Mouse (Mus musculus) lung, postnatal 0 days (tissue): ENCODE measurements around the gene Cabcoco1. TPM values are rescaled to one million over a fixed set of nuclear protein-coding genes. Genes with fewer than 3 reads are reported as not detected.

Source experiments
- ATAC-seq: fragments of 200-750 bp; cut with Nextera tagmentation; 2 replicates; pipeline ENCODE4 v1.8.0; 2017; ENCODE audit warnings: moderate library complexity
- DNase-seq: peaks from one replicate; pipeline ENCODE4 v3.0.0-alpha.2; 2016; ENCODE audit warnings: low spot score
- H3K27ac ChIP-seq: fragments of 300-500 bp; sonication (generic); 2 replicates; pipeline ENCODE4 v1.5.1; 2014; ENCODE audit warnings: antibody characterized with exemption, mild to moderate bottlenecking, low read length, mixed read lengths
- H3K27me3 ChIP-seq: fragments of 300-500 bp; sonication (generic); replicated peaks from 2 replicates; pipeline ENCODE4 v1.6.1; 2014; ENCODE audit warnings: low read length, mixed read lengths; ENCODE audit not compliant: insufficient read depth
- H3K36me3 ChIP-seq: fragments of 300-500 bp; sonication (generic); 2 replicates; pipeline ENCODE4 v1.6.1; 2014; ENCODE audit warnings: low read length, mixed read lengths; ENCODE audit not compliant: insufficient read depth
- H3K4me1 ChIP-seq: fragments of 300-500 bp; sonication (generic); 2 replicates; pipeline ENCODE4 v1.6.1; 2014; ENCODE audit warnings: antibody characterized with exemption, low read depth, low read length, mixed read lengths; ENCODE audit not compliant: insufficient read depth
- H3K4me2 ChIP-seq: fragments of 300-500 bp; sonication (generic); replicated peaks from 2 replicates; pipeline ENCODE4 v1.6.1; 2014; ENCODE audit warnings: low read depth, mild to moderate bottlenecking, low read length, moderate library complexity, mixed read lengths
- H3K4me3 ChIP-seq: fragments of 300-500 bp; sonication (generic); 2 replicates; pipeline ENCODE4 v1.5.1; 2014; ENCODE audit warnings: low read depth, low read length
- H3K9ac ChIP-seq: fragments of 300-500 bp; sonication (generic); replicated peaks from 2 replicates; pipeline ENCODE4 v1.6.1; 2014; ENCODE audit warnings: low read depth, mild to moderate bottlenecking
- H3K9me3 ChIP-seq: fragments of 300-500 bp; sonication (generic); 2 replicates; pipeline ENCODE4 v1.6.1; 2016; ENCODE audit warnings: low read length, mixed read lengths
- CTCF ChIP-seq: IDR thresholded peaks from 2 replicates; pipeline ENCODE4 v1.5.1; 2016; ENCODE audit warnings: antibody characterized with exemption, mild to moderate bottlenecking
- EP300 ChIP-seq: IDR thresholded peaks from 2 replicates; pipeline ENCODE4 v1.6.1; 2016; ENCODE audit warnings: antibody characterized with exemption, mild to moderate bottlenecking, control low read depth
- WGBS: fragments of 180-500 bp; shearing (Covaris S2); extraction: QIAGEN DNeasy Blood & Tissue Kit; methylation state at CpG from one replicate; pipeline ENCODE4 v1.1.7; 2014; 5-methylcytosine and 5-hydroxymethylcytosine counted together
- polyA plus RNA-seq: library from polyadenylated mRNA; unstranded; fragments of >200 nt; fragmentation: Nextera tagmentation; extraction: Ambion mirVana; gene quantifications from 2 replicates; pipeline ENCODE4 v1.2.1, GENCODE M21; 2015

Gene Cabcoco1
- polyA plus RNA-seq, 1 experiment from 2014 or later, result 11.2 TPM

- Histone ChIP-seq H3K27ac (no peak overlapping the region), H3K36me3 (no peaks in the 10 kb centered on the region), H3K4me1 (peaks cover 9% of the 10 kb centered on the region; the same call in 1 of the 2 replicates), H3K27me3 (no peaks in the 10 kb centered on the region), H3K4me3 (no peak overlapping the region), H3K9me3 (no peaks in the 10 kb centered on the region), H3K4me2 (no peak overlapping the region), H3K9ac (no peak overlapping the region)
- peak; percentile 26 for ATAC-seq
- WGBS, result 56% methylated on average over 14 of the region's 14 CpGs
- TF ChIP-seq EP300, result no peak; the same call in 1 of the 2 replicates
- TF ChIP-seq CTCF, result no peak
- DNase-seq, result peak; percentile 60
These were observed 97.2 kb downstream of the Cabcoco1 start for GRCm38 (mm10) chr10:68444361-68445114.

GRCm38 (mm10) chr10:68443132-68443531, 98.6 kb downstream of the Cabcoco1 start:
- Histone ChIP-seq H3K36me3 (no peaks in the 10 kb centered on the region), H3K9ac (no peak overlapping the region), H3K27me3 (no peaks in the 10 kb centered on the region), H3K4me2 (no peak overlapping the region), H3K4me3 (no peak overlapping the region), H3K9me3 (no peaks in the 10 kb centered on the region), H3K4me1 (peaks cover 9% of the 10 kb centered on the region; the same call in 1 of the 2 replicates), H3K27ac (no peak overlapping the region)
- 16% methylated on average over 7 of the region's 7 CpGs for whole genome bisulfite sequencing
- ATAC-seq, result no peak
- DNase-seq, result no peak
- no peak for TF ChIP-seq EP300
- no peak for TF ChIP-seq CTCF

- H3K27ac ChIP-seq, result no peak overlapping the region
- peak; percentile 4; the same call in 1 of the 2 replicates for TF ChIP-seq CTCF
- no peak for TF ChIP-seq EP300
- peak; percentile 23 for DNase-seq
- no peak for ATAC-seq
- H3K4me2 ChIP-seq, result no peak overlapping the region
- H3K9me3 ChIP-seq, result no peaks in the 10 kb centered on the region
- no peak overlapping the region for H3K9ac ChIP-seq
- H3K4me3 ChIP-seq, result no peak overlapping the region
- H3K4me1 ChIP-seq, result peaks cover 9% of the 10 kb centered on the region; the same call in 1 of the 2 replicates
- 17% methylated on average over 3 of the region's 3 CpGs for WGBS
- H3K27me3 ChIP-seq, result no peaks in the 10 kb centered on the region
- H3K36me3 ChIP-seq, result no peaks in the 10 kb centered on the region
These were observed 99.0 kb downstream of the Cabcoco1 start for GRCm38 (mm10) chr10:68442713-68443112.

- Histone ChIP-seq H3K9ac (no peak overlapping the region), H3K9me3 (no peaks in the 10 kb centered on the region), H3K4me2 (no peak overlapping the region), H3K36me3 (no peaks in the 10 kb centered on the region), H3K4me3 (no peak overlapping the region), H3K27ac (no peak overlapping the region), H3K4me1 (peaks cover 9% of the 10 kb centered on the region; the same call in 1 of the 2 replicates), H3K27me3 (no peaks in the 10 kb centered on the region)
- DNase-seq (peak; percentile 17), ATAC-seq (no peak)
- no peak for TF ChIP-seq EP300
- no peak for TF ChIP-seq CTCF
- WGBS, result 57% methylated on average over 10 of the region's 10 CpGs
These were observed 99.6 kb downstream of the Cabcoco1 start for GRCm38 (mm10) chr10:68441931-68442662.

DNA sequence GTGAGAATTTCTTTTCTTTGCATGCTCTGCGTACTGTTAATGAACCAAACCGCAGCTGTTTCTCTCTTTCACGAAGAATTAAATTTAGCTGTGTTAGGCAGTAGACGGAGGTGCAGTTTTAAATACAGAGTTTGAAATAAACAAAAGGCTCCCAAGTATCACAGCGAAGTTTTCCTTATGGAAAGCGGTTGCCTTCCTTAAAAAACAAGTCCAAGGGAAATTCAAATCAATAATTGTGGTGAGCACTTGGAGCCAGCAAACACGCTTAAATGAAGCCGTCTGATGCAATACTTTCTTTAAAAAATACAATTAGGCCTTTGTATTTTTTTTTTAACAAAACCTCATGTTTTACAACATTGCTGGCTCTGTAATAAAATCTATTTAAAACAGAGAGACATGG, 101.2 kb downstream of the Cabcoco1 start:
- TF ChIP-seq CTCF (no peak), EP300 (no peak)
- Histone ChIP-seq H3K4me1 (peaks cover 3% of the 10 kb centered on the region; the same call in 1 of the 2 replicates), H3K27ac (no peak overlapping the region), H3K4me2 (no peak overlapping the region), H3K36me3 (no peaks in the 10 kb centered on the region), H3K27me3 (no peaks in the 10 kb centered on the region), H3K9me3 (no peaks in the 10 kb centered on the region), H3K4me3 (no peak overlapping the region), H3K9ac (no peak overlapping the region)
- ATAC-seq (no peak), DNase-seq (peak; percentile 26)
- WGBS, result 56% methylated on average over 8 of the region's 8 CpGs

GRCm38 (mm10) chr10:68435754-68436153, 105.9 kb downstream of the Cabcoco1 start:
- TF ChIP-seq CTCF, result no peak
- no peak for TF ChIP-seq EP300
- 83% methylated on average over 7 of the region's 7 CpGs for WGBS
- ATAC-seq, result no peak

More at GRCm38 (mm10) chr10:68435754-68436153, 105.9 kb downstream of the Cabcoco1 start:
- no peak overlapping the region for H3K27ac ChIP-seq
- H3K4me1 ChIP-seq, result no peaks in the 10 kb centered on the region
- H3K4me3 ChIP-seq, result no peak overlapping the region
- H3K27me3 ChIP-seq, result no peaks in the 10 kb centered on the region
- no peak overlapping the region for H3K9ac ChIP-seq
- H3K4me2 ChIP-seq, result no peak overlapping the region
- no peaks in the 10 kb centered on the region for H3K9me3 ChIP-seq
- DNase-seq, result no peak
- no peaks in the 10 kb centered on the region for H3K36me3 ChIP-seq
